Mouse (Mus musculus): Measurements from ENCODE around the gene Rap1a.

DNA sequence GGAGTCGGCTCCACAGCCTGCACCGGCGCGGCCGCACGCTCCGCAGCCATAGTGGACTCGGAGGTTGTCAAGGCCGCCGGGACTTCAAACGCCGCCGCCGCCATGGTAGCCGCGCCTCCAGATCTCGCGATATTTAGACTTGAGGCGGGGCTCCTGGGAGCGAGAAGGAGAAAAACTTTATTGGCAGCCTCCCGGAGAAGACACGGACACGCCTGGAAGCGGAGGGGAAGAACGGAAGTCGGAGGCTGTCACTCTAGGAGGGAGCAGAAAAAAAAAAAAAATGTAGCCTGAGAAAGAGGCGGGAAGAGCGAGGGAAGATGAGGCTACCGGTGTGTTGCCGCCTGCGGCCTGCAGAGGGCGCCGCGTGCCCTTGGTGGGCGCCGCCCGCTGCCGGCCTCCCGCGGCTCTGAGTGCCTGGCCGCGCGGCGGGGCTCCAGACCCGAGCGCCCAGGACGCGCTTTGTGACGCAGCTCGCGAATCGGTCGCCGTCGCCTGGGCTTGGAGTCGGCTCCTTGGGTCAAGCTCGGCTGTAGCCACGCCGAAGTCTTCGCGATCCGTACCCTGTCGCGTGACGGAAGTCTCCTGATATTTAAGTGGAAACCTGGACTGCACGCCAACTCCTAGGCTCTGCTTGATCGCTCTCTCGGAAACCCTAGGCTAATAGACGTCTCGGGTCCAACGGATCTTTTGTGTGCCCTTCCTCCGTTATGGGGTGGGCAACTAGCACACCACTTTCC is 113.6 kb downstream of the Rap1a start, which contains the start of gene Ddx20:
- peak; percentile 80 for TF ChIP-seq CTCF (IDR thresholded peaks at IDR 0.05; ENCODE audit: low read depth)
- TF ChIP-seq EP300 (IDR thresholded peaks at IDR 0.05; ENCODE audit: low read depth): peak; percentile 93

Measured in liver, embryonic 14.5 days (tissue).